Mouse (Mus musculus): ENCODE results near the gene Fkbp2.

- no peak for TF ChIP-seq CTCF (IDR thresholded peaks at IDR 0.05; ENCODE audit: low read depth, low read length)
- TF ChIP-seq POLR2A (IDR thresholded peaks at IDR 0.05; ENCODE audit: extremely low read depth, insufficient read depth, low read length): no peak
These were observed 49.3 kb downstream of the Fkbp2 start for GRCm38 (mm10) chr19:6931002-6931401.
